Mouse (Mus musculus) hindbrain, embryonic 16.5 days (tissue): Measurements from ENCODE around the gene Kmt5a. TPM values are rescaled to one million over a fixed set of nuclear protein-coding genes. Genes with fewer than 3 reads are reported as not detected.

Experiments
- ATAC-seq: fragments of 200-750 bp; cut with Nextera tagmentation; 2 replicates; pipeline ENCODE4 v1.8.0; 2017; ENCODE audit warnings: moderate TSS enrichment, moderate library complexity
- H3K27ac ChIP-seq: fragments of 300-500 bp; sonication (generic); 2 replicates; pipeline ENCODE4 v1.5.1; 2014; ENCODE audit warnings: low read depth, mild to moderate bottlenecking, control low read depth, low read length, moderate library complexity
- H3K27me3 ChIP-seq: fragments of 300-500 bp; sonication (generic); replicated peaks from 2 replicates; pipeline ENCODE4 v1.6.1; 2014; ENCODE audit warnings: low read length; ENCODE audit not compliant: control insufficient read depth, insufficient read depth
- H3K36me3 ChIP-seq: fragments of 300-500 bp; sonication (generic); 2 replicates; pipeline ENCODE4 v1.6.1; 2014; ENCODE audit warnings: mild to moderate bottlenecking, low read length, moderate library complexity, mixed read lengths; ENCODE audit not compliant: control insufficient read depth, insufficient read depth
- H3K4me1 ChIP-seq: fragments of 300-500 bp; sonication (generic); 2 replicates; pipeline ENCODE4 v1.6.1; 2014; ENCODE audit warnings: low read depth, low read length; ENCODE audit not compliant: control insufficient read depth, insufficient read depth
- H3K4me2 ChIP-seq: fragments of 300-500 bp; sonication (generic); 2 replicates; pipeline ENCODE4 v1.6.1; 2014; ENCODE audit warnings: mild to moderate bottlenecking, low read length, control low read depth, moderate library complexity
- H3K4me3 ChIP-seq: fragments of 300-500 bp; sonication (generic); 2 replicates; pipeline ENCODE4 v1.5.1; 2014; ENCODE audit warnings: mild to moderate bottlenecking, low read length, control low read depth, moderate library complexity
- H3K9ac ChIP-seq: fragments of 300-500 bp; sonication (generic); 2 replicates; pipeline ENCODE4 v1.6.1; 2014; ENCODE audit warnings: low read depth, mild to moderate bottlenecking, control low read depth, low read length, moderate library complexity
- H3K9me3 ChIP-seq: fragments of 300-500 bp; sonication (generic); 2 replicates; pipeline ENCODE4 v1.6.1; 2014; ENCODE audit warnings: mild to moderate bottlenecking, low read length, moderate library complexity; ENCODE audit not compliant: control insufficient read depth
- WGBS: fragments of 180-500 bp; shearing (Covaris S2); extraction: QIAGEN DNeasy Blood & Tissue Kit; methylation state at CpG from one replicate; pipeline ENCODE4 v1.1.7; 2014; 5-methylcytosine and 5-hydroxymethylcytosine counted together
- polyA plus RNA-seq: library from polyadenylated mRNA; unstranded; fragments of >200 nt; fragmentation: Nextera tagmentation; extraction: Ambion mirVana; gene quantifications from 2 replicates; pipeline ENCODE4 v1.2.1, GENCODE M21; 2015

Gene Kmt5a
- polyA plus RNA-seq, result 12.0 and 14.6 TPM in 2 replicates

DNA sequence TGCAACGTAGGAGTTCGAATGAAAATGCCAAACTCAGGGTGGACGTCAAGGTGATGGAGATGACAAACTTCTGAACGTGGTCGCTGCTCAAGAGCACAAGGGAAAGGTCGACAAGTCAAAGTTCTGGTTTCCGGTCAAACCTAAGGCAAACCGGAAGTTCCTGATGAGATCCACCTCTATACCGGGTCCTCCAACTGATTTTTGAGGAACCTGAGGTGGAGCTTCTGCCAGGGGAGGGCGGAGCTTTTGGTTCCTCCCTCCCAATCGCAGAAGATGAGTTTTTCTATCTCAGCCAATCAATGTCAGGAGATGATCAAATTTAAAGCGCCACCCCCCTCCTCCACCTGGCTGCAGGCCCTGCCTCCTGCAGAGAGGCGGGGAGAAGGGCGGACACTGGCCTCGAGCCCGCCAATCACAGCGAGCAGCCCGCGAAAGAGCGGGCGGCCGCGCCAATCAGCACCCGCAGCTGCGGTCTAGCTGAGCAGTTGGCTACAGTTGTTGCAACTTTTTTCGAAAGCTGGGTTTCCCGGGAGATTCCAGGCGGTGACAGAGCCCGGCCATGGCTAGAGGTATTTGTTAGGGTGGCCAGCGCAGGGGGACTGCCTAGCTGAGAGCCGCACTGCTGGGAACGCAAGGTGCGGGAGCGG is at the start of gene Kmt5a:
Kmt5a (plus strand) TSS at position 484 of the 647 bp plus-strand sequence.
- no peaks in the 10 kb centered on the region for H3K9me3 ChIP-seq
- peaks cover 14% of the 10 kb centered on the region for H3K4me1 ChIP-seq
- no peaks in the 10 kb centered on the region for H3K36me3 ChIP-seq
- peak within 1 kb of the TSS; percentile 100 for H3K4me2 ChIP-seq
- no peaks in the 10 kb centered on the region for H3K27me3 ChIP-seq
- H3K9ac ChIP-seq, result peak within 1 kb of the TSS; percentile 75
- peak within 1 kb of the TSS; percentile 78 for H3K4me3 ChIP-seq
- H3K27ac ChIP-seq, result peak within 1 kb of the TSS; percentile 83
- ATAC-seq, result peak; percentile 97
- under 1% methylated on average over 33 of the region's 34 CpGs for WGBS

DNA sequence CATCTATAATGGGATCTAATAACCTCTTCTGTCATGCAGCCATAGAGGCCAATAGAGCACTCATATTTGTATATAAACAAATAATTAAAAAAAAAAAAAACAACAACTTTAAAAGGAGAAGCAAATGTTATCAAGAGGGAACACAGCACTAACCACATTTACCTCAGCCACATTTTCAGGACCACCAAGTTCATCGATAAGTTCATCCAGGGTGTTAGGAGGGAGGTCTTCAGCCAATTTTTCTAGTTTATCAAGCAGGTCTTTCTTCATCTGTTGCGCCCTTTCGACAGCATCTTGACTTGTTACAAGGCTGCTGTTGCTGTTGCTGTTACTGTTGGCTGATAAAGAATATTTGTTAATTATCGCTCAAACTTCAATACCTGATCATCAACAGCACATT is 47.3 kb upstream of the Kmt5a start:
- H3K4me1 ChIP-seq, result no peaks in the 10 kb centered on the region
- H3K9me3 ChIP-seq, result no peaks in the 10 kb centered on the region
- H3K4me2 ChIP-seq, result no peak overlapping the region
- H3K4me3 ChIP-seq, result no peak overlapping the region
- H3K27me3 ChIP-seq, result no peaks in the 10 kb centered on the region
- peaks cover 39% of the 10 kb centered on the region for H3K36me3 ChIP-seq
- H3K27ac ChIP-seq, result no peak overlapping the region
- no peak for ATAC-seq
- WGBS, result 95% methylated on average over 4 of the region's 4 CpGs
- H3K9ac ChIP-seq, result no peak overlapping the region

DNA sequence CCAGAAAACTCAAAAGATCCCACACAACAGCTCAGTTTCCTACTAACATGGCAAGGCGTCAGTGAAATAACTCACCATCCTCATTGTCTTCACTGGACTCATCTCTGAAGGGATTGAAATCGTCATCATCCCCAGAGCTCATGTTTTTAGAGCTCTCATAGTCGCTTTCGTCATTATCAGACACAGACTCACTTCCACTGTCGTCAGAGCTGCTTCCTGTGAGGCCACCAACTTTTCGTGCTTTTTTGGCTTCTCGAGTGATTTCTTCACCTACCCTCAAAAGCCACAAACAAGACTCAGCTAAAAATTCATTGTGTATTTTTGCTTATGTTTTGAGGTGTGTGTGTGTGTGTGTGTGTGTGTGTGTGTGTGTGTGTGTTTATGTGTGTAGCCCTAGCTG is 46.0 kb upstream of the Kmt5a start:
- H3K27ac ChIP-seq, result no peak overlapping the region
- no peak overlapping the region for H3K4me2 ChIP-seq
- peaks cover 38% of the 10 kb centered on the region for H3K36me3 ChIP-seq
- WGBS, result 92% methylated on average over 7 of the region's 7 CpGs
- H3K27me3 ChIP-seq, result no peaks in the 10 kb centered on the region
- no peaks in the 10 kb centered on the region for H3K9me3 ChIP-seq
- no peak overlapping the region for H3K9ac ChIP-seq
- no peak overlapping the region for H3K4me3 ChIP-seq
- no peaks in the 10 kb centered on the region for H3K4me1 ChIP-seq
- ATAC-seq, result no peak

GRCm38 (mm10) chr5:124410808-124411207 is 28.9 kb upstream of the Kmt5a start:
- 79% methylated on average over 3 of the region's 3 CpGs for WGBS
- peaks cover 27% of the 10 kb centered on the region for H3K36me3 ChIP-seq
- ATAC-seq, result no peak

DNA sequence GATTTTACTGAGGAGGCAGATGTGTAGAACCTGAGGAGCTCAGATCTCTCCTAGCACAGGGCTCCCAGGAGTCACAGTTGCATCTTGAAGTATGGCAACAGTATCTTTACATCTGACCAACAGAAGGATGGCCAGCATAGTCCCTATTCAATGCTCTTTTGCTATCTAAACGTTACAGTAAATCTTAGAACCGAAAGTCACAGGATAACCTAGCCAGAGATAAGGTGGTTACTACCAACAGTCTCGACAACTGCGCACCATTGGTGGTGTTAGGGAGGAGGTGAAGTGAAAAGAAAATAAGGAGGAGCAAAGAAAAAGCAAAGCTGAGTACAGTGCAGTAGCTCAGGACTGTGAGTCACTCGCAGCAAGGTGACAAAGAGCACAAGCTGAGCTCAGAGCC is 27.6 kb upstream of the Kmt5a start:
- H3K4me1 ChIP-seq, result no peaks in the 10 kb centered on the region
- 93% methylated on average over 5 of the region's 5 CpGs for WGBS
- no peaks in the 10 kb centered on the region for H3K9me3 ChIP-seq
- no peak overlapping the region for H3K4me3 ChIP-seq
- no peak overlapping the region for H3K27ac ChIP-seq
- no peak overlapping the region for H3K9ac ChIP-seq
- H3K4me2 ChIP-seq, result no peak overlapping the region
- no peak for ATAC-seq
- no peaks in the 10 kb centered on the region for H3K27me3 ChIP-seq
- peaks cover 27% of the 10 kb centered on the region for H3K36me3 ChIP-seq

More at GRCm38 (mm10) chr5:124410808-124411207, 28.9 kb upstream of the Kmt5a start:
- Histone ChIP-seq H3K27ac (no peak overlapping the region), H3K9me3 (no peaks in the 10 kb centered on the region), H3K4me1 (no peaks in the 10 kb centered on the region), H3K4me2 (no peak overlapping the region), H3K4me3 (no peak overlapping the region), H3K27me3 (no peaks in the 10 kb centered on the region), H3K9ac (no peak overlapping the region)

- 92% methylated on average over 2 of the region's 2 CpGs for WGBS
- no peaks in the 10 kb centered on the region for H3K27me3 ChIP-seq
- no peak overlapping the region for H3K27ac ChIP-seq
- H3K36me3 ChIP-seq, result no peaks in the 10 kb centered on the region
- H3K4me2 ChIP-seq, result no peak overlapping the region
- H3K4me3 ChIP-seq, result no peak overlapping the region
- no peak overlapping the region for H3K9ac ChIP-seq
- H3K4me1 ChIP-seq, result peaks cover 5% of the 10 kb centered on the region
- no peak for ATAC-seq
- H3K9me3 ChIP-seq, result no peaks in the 10 kb centered on the region
Observed at GRCm38 (mm10) chr5:124418903-124419302, 20.8 kb upstream of the Kmt5a start.

DNA sequence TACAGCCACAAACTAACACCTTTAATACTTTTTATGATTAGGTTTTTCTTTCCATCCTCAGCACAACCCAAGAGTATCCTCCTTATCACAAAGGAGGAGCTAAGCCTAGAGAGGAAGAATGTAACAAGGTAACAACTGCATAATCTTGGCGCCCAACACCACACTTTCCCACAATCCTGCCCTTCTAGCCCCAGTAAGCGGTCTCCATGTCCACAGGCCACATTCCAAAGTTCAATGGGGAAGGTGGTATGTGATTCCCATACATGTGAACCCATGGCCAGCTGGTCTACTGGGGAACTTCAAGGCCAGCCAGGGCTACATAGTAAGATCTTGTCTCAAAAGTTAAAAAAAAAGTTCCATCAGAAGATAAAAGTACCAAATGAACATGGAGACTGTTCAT is 17.9 kb upstream of the Kmt5a start:
- H3K27me3 ChIP-seq, result no peaks in the 10 kb centered on the region
- H3K4me2 ChIP-seq, result no peak overlapping the region
- no peak overlapping the region for H3K27ac ChIP-seq
- H3K4me1 ChIP-seq, result peaks cover 14% of the 10 kb centered on the region
- 94% methylated on average over 2 of the region's 2 CpGs for WGBS
- no peak overlapping the region for H3K9ac ChIP-seq
- H3K9me3 ChIP-seq, result no peaks in the 10 kb centered on the region
- no peak for ATAC-seq
- H3K36me3 ChIP-seq, result no peaks in the 10 kb centered on the region
- no peak overlapping the region for H3K4me3 ChIP-seq

GRCm38 (mm10) chr5:124424200-124424722 is 15.5 kb upstream of the Kmt5a start:
- no peak for ATAC-seq
- peak overlapping the region; percentile 97 for H3K4me3 ChIP-seq
- H3K9me3 ChIP-seq, result no peaks in the 10 kb centered on the region
- no peak overlapping the region; the same call in 1 of the 2 replicates for H3K27ac ChIP-seq
- no peaks in the 10 kb centered on the region for H3K27me3 ChIP-seq
- no peaks in the 10 kb centered on the region for H3K36me3 ChIP-seq
- peaks cover 14% of the 10 kb centered on the region for H3K4me1 ChIP-seq
- H3K4me2 ChIP-seq, result peak overlapping the region; percentile 66
- H3K9ac ChIP-seq, result peak overlapping the region; percentile 93
- 4% methylated on average over 14 of the region's 14 CpGs for WGBS

- Histone ChIP-seq H3K4me1 (peaks cover 14% of the 10 kb centered on the region), H3K27ac (peak overlapping the region; percentile 98), H3K4me2 (peak overlapping the region; percentile 66), H3K9me3 (no peaks in the 10 kb centered on the region), H3K4me3 (peak overlapping the region; percentile 97), H3K27me3 (no peaks in the 10 kb centered on the region), H3K9ac (peak overlapping the region; percentile 93), H3K36me3 (no peaks in the 10 kb centered on the region)
- peak; percentile 77 for ATAC-seq
- WGBS, result under 1% methylated on average over 62 of the region's 63 CpGs
Observed at GRCm38 (mm10) chr5:124424723-124425411, 14.9 kb upstream of the Kmt5a start.
